In the genomic region with DNA sequence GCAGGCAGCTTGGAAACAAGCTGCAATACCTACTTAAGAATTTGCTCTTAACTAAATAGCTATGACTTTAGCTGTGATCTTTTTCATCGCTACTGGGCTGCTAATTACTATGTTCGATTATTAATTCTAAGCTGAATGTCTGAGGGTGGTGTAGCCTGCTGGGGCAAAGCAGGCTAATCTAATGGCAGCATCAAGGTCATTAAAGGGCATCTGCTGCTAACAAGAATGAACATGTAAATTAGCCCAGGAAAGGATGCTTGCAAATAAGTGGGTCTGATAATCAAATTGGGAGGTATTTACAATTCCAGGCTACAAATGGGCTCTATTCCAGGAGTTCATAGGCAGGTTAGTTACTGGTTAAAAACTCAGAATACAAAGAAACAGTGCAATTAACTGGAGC, we compare ENCODE assay signal across 27 mouse cellular contexts.
DNase-seq lines count a peak whose midpoint lies in the region; ATAC-seq and TF ChIP-seq lines count a peak whose summit lies in the region.
"Had no signal": no experiment of that assay in that cellular context is flagged by ENCODE, and none has a peak within 500 bp of the region (broad histone marks: within the 10 kb centered on the region; RNA-seq: fewer than 3 reads in every experiment).

No protein-coding gene starts in this region.

- H3K9me3 ChIP-seq in forebrain, embryonic 12.5 days, result no peaks in the 10 kb centered on the region
- H3K9me3 ChIP-seq in forebrain, embryonic 10.5 days, result no peaks in the 10 kb centered on the region
- H3K9me3 ChIP-seq in midbrain, postnatal 0 days (ENCODE audit: low read length), result no peaks in the 10 kb centered on the region
- no peaks in the 10 kb centered on the region for H3K9me3 ChIP-seq in midbrain, embryonic 11.5 days (ENCODE audit: control insufficient read depth, low read length)
- H3K9me3 ChIP-seq in forebrain, embryonic 13.5 days (replicated peaks), result no peaks in the 10 kb centered on the region
- no peaks in the 10 kb centered on the region for H3K9me3 ChIP-seq in forebrain, embryonic 16.5 days (ENCODE audit: control insufficient read depth, low read length)
- H3K9me3 ChIP-seq: embryonic facial prominence, embryonic 12.5 days; embryonic facial prominence, embryonic 15.5 days; heart, embryonic 10.5 days; heart, embryonic 13.5 days; hindbrain, embryonic 12.5 days; hindbrain, embryonic 15.5 days had no signal

- intact Hi-C loops in heart, postnatal 14 days (cut with DNase I), result no loop called here

- no peaks in the 10 kb centered on the region for H3K36me3 ChIP-seq in forebrain, embryonic 12.5 days (replicated peaks)
- no peaks in the 10 kb centered on the region for H3K36me3 ChIP-seq in forebrain, embryonic 10.5 days (replicated peaks)
- no peaks in the 10 kb centered on the region for H3K36me3 ChIP-seq in midbrain, postnatal 0 days (ENCODE audit: insufficient read depth, low read length)
- no peaks in the 10 kb centered on the region for H3K36me3 ChIP-seq in midbrain, embryonic 11.5 days (ENCODE audit: control insufficient read depth, insufficient read depth, low read length)
- no peaks in the 10 kb centered on the region for H3K36me3 ChIP-seq in forebrain, embryonic 13.5 days (ENCODE audit: poor library complexity, severe bottlenecking)
- no peaks in the 10 kb centered on the region for H3K36me3 ChIP-seq in forebrain, embryonic 16.5 days (ENCODE audit: control insufficient read depth, insufficient read depth)
- H3K36me3 ChIP-seq: embryonic facial prominence, embryonic 12.5 days; embryonic facial prominence, embryonic 15.5 days; G1E; heart, embryonic 10.5 days; heart, embryonic 13.5 days; hindbrain, embryonic 12.5 days; hindbrain, embryonic 15.5 days had no signal

- H3K27ac ChIP-seq in forebrain, embryonic 12.5 days, result no peak overlapping the region
- H3K27ac ChIP-seq in forebrain, embryonic 10.5 days, result no peak overlapping the region
- no peak overlapping the region for H3K27ac ChIP-seq in midbrain, postnatal 0 days (ENCODE audit: low read depth, low read length)
- H3K27ac ChIP-seq in midbrain, embryonic 11.5 days (ENCODE audit: low read depth, low read length), result no peak overlapping the region
- no peak overlapping the region for H3K27ac ChIP-seq in forebrain, embryonic 13.5 days
- H3K27ac ChIP-seq in forebrain, embryonic 16.5 days (ENCODE audit: low read length), result no peak overlapping the region
- H3K27ac ChIP-seq: embryonic facial prominence, embryonic 12.5 days; embryonic facial prominence, embryonic 15.5 days; heart, adult 2 months; heart, embryonic 10.5 days; heart, embryonic 13.5 days; hindbrain, embryonic 12.5 days; hindbrain, embryonic 15.5 days had no signal

- WGBS in forebrain, embryonic 12.5 days, result 25% methylated on average over 2 of the region's 2 CpGs
- WGBS in forebrain, embryonic 10.5 days, result 51% methylated on average over 2 of the region's 2 CpGs
- WGBS in midbrain, postnatal 0 days, result 46% methylated on average over 2 of the region's 2 CpGs
- WGBS in midbrain, embryonic 11.5 days, result 61% methylated on average over 2 of the region's 2 CpGs
- 13% methylated on average over 2 of the region's 2 CpGs for WGBS in forebrain, embryonic 13.5 days
- WGBS in forebrain, embryonic 16.5 days, result 6% methylated on average over 2 of the region's 2 CpGs

- peaks cover 13% of the 10 kb centered on the region for H3K4me1 ChIP-seq in forebrain, embryonic 12.5 days
- peaks cover 21% of the 10 kb centered on the region for H3K4me1 ChIP-seq in forebrain, embryonic 10.5 days
- no peaks in the 10 kb centered on the region for H3K4me1 ChIP-seq in midbrain, postnatal 0 days (ENCODE audit: insufficient read depth, low read length)
- H3K4me1 ChIP-seq in midbrain, embryonic 11.5 days (ENCODE audit: control insufficient read depth, insufficient read depth, low read length), result peaks cover 6% of the 10 kb centered on the region; the same call in 1 of the 2 replicates
- peaks cover 7% of the 10 kb centered on the region; the same call in 1 of the 2 replicates for H3K4me1 ChIP-seq in forebrain, embryonic 13.5 days
- no peaks in the 10 kb centered on the region for H3K4me1 ChIP-seq in forebrain, embryonic 16.5 days (replicated peaks; ENCODE audit: control insufficient read depth, insufficient read depth, low read length)
- H3K4me1 ChIP-seq: embryonic facial prominence, embryonic 12.5 days; embryonic facial prominence, embryonic 15.5 days; heart, embryonic 10.5 days; heart, embryonic 13.5 days; hindbrain, embryonic 12.5 days; hindbrain, embryonic 15.5 days had no signal

- TF ChIP-seq CTCF in midbrain, postnatal 0 days (IDR thresholded peaks at IDR 0.05), result no peak

- no peak overlapping the region for H3K9ac ChIP-seq in forebrain, embryonic 12.5 days
- H3K9ac ChIP-seq in midbrain, postnatal 0 days (replicated peaks; ENCODE audit: low read length, poor library complexity, severe bottlenecking), result no peak overlapping the region
- H3K9ac ChIP-seq in midbrain, embryonic 11.5 days (ENCODE audit: low read length), result no peak overlapping the region
- H3K9ac ChIP-seq in forebrain, embryonic 13.5 days, result no peak overlapping the region
- H3K9ac ChIP-seq in forebrain, embryonic 16.5 days (replicated peaks; ENCODE audit: low read depth, low read length), result no peak overlapping the region
- H3K9ac ChIP-seq: embryonic facial prominence, embryonic 12.5 days; embryonic facial prominence, embryonic 15.5 days; heart, embryonic 13.5 days; hindbrain, embryonic 12.5 days; hindbrain, embryonic 15.5 days had no signal

- peak; percentile 41; the same call in 1 of the 2 replicates for ATAC-seq in forebrain, embryonic 12.5 days (ENCODE audit: low FRiP score)
- no peak for ATAC-seq in midbrain, postnatal 0 days (ENCODE audit: low FRiP score)
- no peak for ATAC-seq in midbrain, embryonic 11.5 days (ENCODE audit: low FRiP score)
- ATAC-seq in forebrain, embryonic 13.5 days, result peak; percentile 50; the same call in 1 of the 2 replicates
- ATAC-seq in forebrain, embryonic 16.5 days, result peak; percentile 66
- ATAC-seq: intestine, postnatal 0 days; Patski had no signal

- H3K27me3 ChIP-seq in forebrain, embryonic 12.5 days, result peaks cover 5% of the 10 kb centered on the region; the same call in 1 of the 2 replicates
- H3K27me3 ChIP-seq in forebrain, embryonic 10.5 days (ENCODE audit: poor library complexity, severe bottlenecking), result no peaks in the 10 kb centered on the region; the same call in 1 of the 2 replicates
- H3K27me3 ChIP-seq in midbrain, postnatal 0 days (ENCODE audit: insufficient read depth, low read length), result no peaks in the 10 kb centered on the region
- no peaks in the 10 kb centered on the region for H3K27me3 ChIP-seq in midbrain, embryonic 11.5 days (ENCODE audit: control insufficient read depth, insufficient read depth, low read length)
- H3K27me3 ChIP-seq in forebrain, embryonic 13.5 days, result 0 out of 2 replicates have a peak, but pooled peaks cover 9% of the 10 kb centered on the region
- no peaks in the 10 kb centered on the region for H3K27me3 ChIP-seq in forebrain, embryonic 16.5 days (replicated peaks; ENCODE audit: control insufficient read depth, insufficient read depth, low read length)
- H3K27me3 ChIP-seq: CH12.LX; embryonic facial prominence, embryonic 12.5 days; embryonic facial prominence, embryonic 15.5 days; heart, embryonic 13.5 days; hindbrain, embryonic 12.5 days; hindbrain, embryonic 15.5 days; Patski had no signal

- no peak overlapping the region for H3K4me2 ChIP-seq in forebrain, embryonic 12.5 days
- no peak overlapping the region for H3K4me2 ChIP-seq in midbrain, postnatal 0 days (ENCODE audit: low read depth, low read length, poor library complexity, severe bottlenecking)
- H3K4me2 ChIP-seq in midbrain, embryonic 11.5 days, result no peak overlapping the region
- no peak overlapping the region for H3K4me2 ChIP-seq in forebrain, embryonic 13.5 days
- H3K4me2 ChIP-seq in forebrain, embryonic 16.5 days (ENCODE audit: low read length), result no peak overlapping the region
- H3K4me2 ChIP-seq: embryonic facial prominence, embryonic 12.5 days; embryonic facial prominence, embryonic 15.5 days; heart, embryonic 13.5 days; hindbrain, embryonic 12.5 days; hindbrain, embryonic 15.5 days had no signal

- H3K4me3 ChIP-seq in forebrain, embryonic 12.5 days (replicated peaks), result no peak overlapping the region
- no peak overlapping the region for H3K4me3 ChIP-seq in forebrain, embryonic 10.5 days
- no peak overlapping the region for H3K4me3 ChIP-seq in midbrain, postnatal 0 days (ENCODE audit: low read depth, low read length)
- no peak overlapping the region for H3K4me3 ChIP-seq in midbrain, embryonic 11.5 days (ENCODE audit: low read depth, low read length)
- H3K4me3 ChIP-seq in forebrain, embryonic 13.5 days, result no peak overlapping the region
- no peak overlapping the region for H3K4me3 ChIP-seq in forebrain, embryonic 16.5 days (replicated peaks; ENCODE audit: low read length)
- H3K4me3 ChIP-seq: embryonic facial prominence, embryonic 12.5 days; embryonic facial prominence, embryonic 15.5 days; heart, adult 2 months; heart, embryonic 10.5 days; heart, embryonic 13.5 days; hindbrain, embryonic 12.5 days; hindbrain, embryonic 15.5 days had no signal

- DNase-seq in forebrain, embryonic 10.5 days (ENCODE audit: extremely low spot score, low spot score), result no peak
- DNase-seq in midbrain, postnatal 0 days (ENCODE audit: low spot score), result peak; percentile 1
- no peak for DNase-seq in midbrain, embryonic 11.5 days (ENCODE audit: low spot score, missing footprints)
- DNase-seq in heart, postnatal 14 days, result no peak
- no peak for DNase-seq in cerebellum, postnatal 10 days
- DNase-seq: adrenal gland, adult 2 months; adrenal gland, postnatal 14 days; B cell, adult 2 months; cerebellum, adult 18-20 months; cerebellum, adult 9-10 months; cerebellum, postnatal 25 days; gastrocnemius, postnatal 10 days; gastrocnemius, postnatal 36 days; heart, adult 2 months had no signal

Comparison
In these comparisons a context has a peak if more than half of its experiments do, and no peak if none do; other contexts are left out.
1. ATAC-seq: peak in forebrain, embryonic 12.5 days (single experiment), forebrain, embryonic 13.5 days (single experiment) and forebrain, embryonic 16.5 days (single experiment); none in midbrain, postnatal 0 days (single experiment) and midbrain, embryonic 11.5 days (single experiment).